ENCODE assay signal across 25 mouse cellular contexts in genomic region chr12:16154256-16154655, GRCm38 (mm10).
"Had no signal": no experiment of that assay in that cellular context is flagged by ENCODE, and none has a peak within 500 bp of the region (broad histone marks: within the 10 kb centered on the region; RNA-seq: fewer than 3 reads in every experiment).

No protein-coding gene starts in this region.

- H3K4me3 ChIP-seq: heart, embryonic 10.5 days; heart, embryonic 12.5 days; hindbrain, embryonic 10.5 days; hindbrain, embryonic 12.5 days; intestine, embryonic 15.5 days; layer of hippocampus, adult 2 months; limb, embryonic 13.5 days; limb, embryonic 15.5 days; liver, embryonic 12.5 days had no signal

- DNase-seq: gastrocnemius, postnatal 14 days; gastrocnemius, postnatal 36 days; heart, postnatal 10 days; heart, postnatal 4 days; kidney, adult 18-20 months; kidney, adult 8-10 months; kidney, postnatal 10 days; kidney, postnatal 25 days; kidney, postnatal 4 days; layer of hippocampus, postnatal 36 days; left cerebral cortex, postnatal 4 days had no signal

- H3K27ac ChIP-seq: heart, embryonic 10.5 days; hindbrain, embryonic 10.5 days; hindbrain, embryonic 12.5 days; hindbrain, embryonic 14.5 days; intestine, embryonic 15.5 days; layer of hippocampus, adult 2 months; limb, embryonic 13.5 days; limb, embryonic 15.5 days; liver, embryonic 12.5 days; liver, embryonic 14.5 days had no signal

- H3K4me1 ChIP-seq: heart, embryonic 10.5 days; heart, embryonic 12.5 days; intestine, embryonic 15.5 days; liver, embryonic 12.5 days had no signal

- ATAC-seq: hindbrain, embryonic 16.5 days; inflammation-experienced regulatory T-cells, adult 6 months; intestine, embryonic 15.5 days; intestine, postnatal 0 days; liver, embryonic 12.5 days had no signal
